Mouse (Mus musculus) spleen, adult 2 months (tissue): ENCODE measurements around the gene Arhgef3.

Experiments
- CTCF ChIP-seq: fragments of 200-500 bp; IDR thresholded peaks from 2 replicates; pipeline ENCODE4 v1.5.1; 2011; ENCODE audit warnings: mild to moderate bottlenecking, inconsistent platforms; ENCODE audit not compliant: insufficient read depth, insufficient read length, insufficient replicate concordance; ENCODE audit errors: extremely low read depth
- POLR2A ChIP-seq: fragments of 200-500 bp; IDR thresholded peaks from 2 replicates; pipeline ENCODE4 v1.6.1; 2011; ENCODE audit warnings: low read depth, low read length, inconsistent platforms

DNA sequence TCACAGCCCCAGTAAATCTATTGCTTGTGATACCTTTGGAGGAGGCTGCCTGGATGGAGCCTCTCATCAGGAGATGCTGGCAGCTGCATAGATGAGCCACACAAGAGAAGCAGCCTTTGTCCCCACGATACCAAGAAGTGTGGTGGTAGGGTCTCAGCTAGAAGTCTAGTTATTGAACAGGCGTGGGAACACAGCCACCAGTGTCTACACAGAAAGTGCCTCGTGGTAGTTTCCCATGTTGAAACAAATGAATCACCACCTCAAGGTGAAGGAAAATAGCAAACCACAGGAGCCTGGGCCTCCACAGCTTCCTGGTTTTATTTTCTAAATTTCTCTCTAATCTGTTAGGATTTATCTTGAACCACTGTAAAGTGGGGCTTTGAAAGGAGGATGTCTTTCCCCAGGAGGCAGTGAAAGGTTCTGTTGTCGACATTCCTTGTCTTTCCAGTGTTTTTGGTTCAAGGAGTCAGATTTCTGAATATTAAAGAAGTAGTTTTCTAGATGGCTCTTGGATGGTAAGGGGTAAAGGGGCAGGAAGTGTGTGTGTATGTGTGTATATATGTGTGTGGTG, 119.7 kb downstream of the Arhgef3 start:
- TF ChIP-seq CTCF (no peak), POLR2A (no peak)
